Mouse (Mus musculus) CD4-positive, CD25-positive, alpha-beta regulatory T cell, adult 2 months (primary cell): ENCODE results near the gene Gm21616.
"Not testable (repeated sequence)": the region's sequence is repeated elsewhere in the genome, so short reads cannot be mapped to it uniquely, and the experiment has no call there.

Source experiments
- DNase-seq: peaks from one replicate; pipeline ENCODE4 v3.0.0-alpha.2; 2012; ENCODE audit warnings: low read depth, low spot score

Gene Gm21616

DNA sequence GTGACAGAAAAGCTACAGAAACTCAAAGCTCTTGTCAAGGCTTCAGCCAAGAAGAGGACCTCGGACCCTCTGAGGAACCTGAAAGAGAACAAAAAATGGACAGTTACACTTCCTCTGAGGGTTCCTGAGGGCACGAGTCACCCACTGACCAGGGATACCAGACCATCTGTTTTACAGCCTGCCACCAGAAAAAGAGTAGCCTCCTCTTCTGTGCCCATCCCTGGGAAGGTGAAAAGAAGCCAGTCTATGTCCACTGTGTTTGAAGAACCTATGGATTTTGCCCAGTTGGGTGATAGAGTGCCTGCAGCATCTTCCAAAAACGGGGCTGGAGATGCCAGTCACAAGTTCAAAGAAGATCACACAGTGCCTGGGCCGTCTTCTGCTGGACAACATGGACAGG lies at the start of gene Gm21616:
Gm21616 (plus strand) TSS at position 301 of the 400 bp plus-strand sequence.
- not testable (repeated sequence) for DNase-seq
